Mouse (Mus musculus) liver, embryonic 16.5 days (tissue): ENCODE data around the gene Fmn2. TPM values are rescaled to one million over a fixed set of nuclear protein-coding genes. Genes with fewer than 3 reads are reported as not detected.

ENCODE experiments used
- ATAC-seq: fragments of 200-750 bp; cut with Nextera tagmentation; 2 replicates; pipeline ENCODE4 v1.8.0; 2017; ENCODE audit warnings: low read depth, mild to moderate bottlenecking, moderate number of reproducible peaks, moderate library complexity
- H3K27ac ChIP-seq: fragments of 300-500 bp; sonication (generic); 2 replicates; pipeline ENCODE4 v1.5.1; 2014; ENCODE audit warnings: mild to moderate bottlenecking, low read length
- H3K27me3 ChIP-seq: fragments of 300-500 bp; sonication (generic); 2 replicates; pipeline ENCODE4 v1.6.1; 2014; ENCODE audit warnings: low read depth, low read length, mixed read lengths; ENCODE audit not compliant: control insufficient read depth, insufficient read depth
- H3K36me3 ChIP-seq: fragments of 300-500 bp; sonication (generic); 2 replicates; pipeline ENCODE4 v1.6.1; 2014; ENCODE audit warnings: mild to moderate bottlenecking; ENCODE audit not compliant: control insufficient read depth, insufficient read depth
- H3K4me1 ChIP-seq: fragments of 300-500 bp; sonication (generic); 2 replicates; pipeline ENCODE4 v1.6.1; 2014; ENCODE audit warnings: low read depth, low read length, mixed read lengths; ENCODE audit not compliant: control insufficient read depth
- H3K4me2 ChIP-seq: fragments of 300-500 bp; sonication (generic); 2 replicates; pipeline ENCODE4 v1.6.1; 2014; ENCODE audit warnings: low read depth, low read length, mixed read lengths
- H3K4me3 ChIP-seq: fragments of 300-500 bp; sonication (generic); 2 replicates; pipeline ENCODE4 v1.5.1; 2014; ENCODE audit warnings: low read depth, mild to moderate bottlenecking, low read length
- H3K9ac ChIP-seq: fragments of 300-500 bp; sonication (generic); 2 replicates; pipeline ENCODE4 v1.6.1; 2014; ENCODE audit warnings: low read depth, low read length
- H3K9me3 ChIP-seq: fragments of 300-500 bp; sonication (generic); replicated peaks from 2 replicates; pipeline ENCODE4 v1.6.1; 2016; ENCODE audit warnings: low read length; ENCODE audit not compliant: control insufficient read depth
- WGBS: fragments of 180-500 bp; shearing (Covaris S2); extraction: QIAGEN DNeasy Blood & Tissue Kit; methylation state at CpG from one replicate; pipeline ENCODE4 v1.1.7; 2014; ENCODE audit not compliant: insufficient replicate concordance; 5-methylcytosine and 5-hydroxymethylcytosine counted together
- polyA plus RNA-seq: library from polyadenylated mRNA; unstranded; fragments of >200 nt; fragmentation: Nextera tagmentation; extraction: Ambion mirVana; gene quantifications from 2 replicates; pipeline ENCODE4 v1.2.1, GENCODE M21; 2015

The Fmn2 gene
- polyA plus RNA-seq, 1 experiment from 2014 or later, result 0.04 TPM

DNA sequence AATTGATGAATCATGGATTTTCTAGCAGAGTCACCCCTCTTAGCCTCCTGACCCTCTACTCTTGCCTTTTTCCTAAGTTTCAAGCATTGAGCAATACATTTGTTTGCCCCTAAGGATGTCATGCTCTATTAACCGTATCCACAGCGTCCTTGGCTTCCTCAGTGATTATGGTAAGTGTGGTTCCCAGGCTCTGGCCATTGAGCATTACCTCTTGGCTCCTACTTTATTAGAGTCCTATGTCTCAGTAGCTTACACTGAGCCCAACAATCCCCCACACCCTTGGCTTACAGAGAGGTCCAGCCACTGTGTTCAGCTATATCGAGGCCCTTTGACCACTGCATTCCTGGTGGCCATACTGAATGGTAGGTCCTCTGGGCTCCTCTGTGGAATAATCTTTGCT is 265.2 kb downstream of the Fmn2 start:
- no peak for ATAC-seq
- no peak overlapping the region for H3K4me3 ChIP-seq
- H3K4me1 ChIP-seq, result no peaks in the 10 kb centered on the region
- no peak overlapping the region for H3K27ac ChIP-seq
- 65% methylated on average over 3 of the region's 3 CpGs for WGBS
- H3K36me3 ChIP-seq, result no peaks in the 10 kb centered on the region
- H3K9me3 ChIP-seq, result no peaks in the 10 kb centered on the region
- no peaks in the 10 kb centered on the region for H3K27me3 ChIP-seq
- H3K9ac ChIP-seq, result no peak overlapping the region
- no peak overlapping the region for H3K4me2 ChIP-seq

DNA sequence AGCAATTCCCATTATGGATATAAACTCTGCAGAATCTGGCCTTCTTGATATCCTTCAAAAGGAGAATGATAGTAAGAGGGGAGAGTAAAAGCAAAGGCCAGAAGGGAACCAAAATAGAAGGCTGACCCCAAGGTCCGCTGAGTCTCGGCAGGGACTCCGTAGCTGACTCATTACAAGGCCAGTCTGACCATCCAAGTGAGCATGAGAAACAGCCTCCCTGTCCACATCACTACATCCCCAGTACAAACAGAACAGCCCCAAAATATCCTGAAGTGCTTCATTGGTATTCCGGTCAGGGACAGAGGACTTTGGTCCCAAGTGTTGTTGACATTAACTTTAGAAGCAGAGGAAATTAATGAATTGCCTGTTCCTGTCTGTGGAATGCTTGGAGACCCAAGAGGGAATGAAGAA is 270.3 kb downstream of the Fmn2 start:
- no peak for ATAC-seq
- Histone ChIP-seq H3K27ac (no peak overlapping the region), H3K27me3 (no peaks in the 10 kb centered on the region), H3K4me2 (no peak overlapping the region), H3K4me1 (no peaks in the 10 kb centered on the region), H3K4me3 (no peak overlapping the region), H3K9me3 (no peaks in the 10 kb centered on the region), H3K36me3 (no peaks in the 10 kb centered on the region), H3K9ac (no peak overlapping the region)
- WGBS, result 55% methylated on average over 4 of the region's 4 CpGs

DNA sequence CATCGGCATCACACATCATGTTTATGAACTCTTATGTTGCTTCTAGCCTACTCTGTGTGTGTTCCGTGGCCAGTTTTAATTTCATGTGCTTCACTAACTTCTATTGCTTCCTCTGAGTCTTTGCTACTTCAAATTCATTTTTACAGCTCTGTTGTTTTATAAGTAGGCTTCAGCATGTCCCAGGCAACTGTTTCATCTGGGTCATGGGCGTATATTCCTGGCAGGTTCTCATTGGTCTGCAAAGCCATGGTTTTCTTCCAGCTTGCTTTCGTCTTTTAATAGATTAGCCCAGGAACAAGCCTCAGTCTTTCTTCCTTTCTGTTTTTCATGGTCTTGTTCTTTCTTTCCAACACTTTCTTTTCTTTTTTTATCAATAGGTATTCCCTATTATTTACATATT is 279.4 kb downstream of the Fmn2 start:
- no peak for ATAC-seq
- no peaks in the 10 kb centered on the region for H3K9me3 ChIP-seq
- H3K4me3 ChIP-seq, result no peak overlapping the region
- H3K36me3 ChIP-seq, result no peaks in the 10 kb centered on the region
- 66% methylated on average over 4 of the region's 4 CpGs for WGBS
- no peaks in the 10 kb centered on the region for H3K27me3 ChIP-seq
- H3K9ac ChIP-seq, result no peak overlapping the region
- H3K4me1 ChIP-seq, result no peaks in the 10 kb centered on the region
- H3K27ac ChIP-seq, result no peak overlapping the region
- H3K4me2 ChIP-seq, result no peak overlapping the region

DNA sequence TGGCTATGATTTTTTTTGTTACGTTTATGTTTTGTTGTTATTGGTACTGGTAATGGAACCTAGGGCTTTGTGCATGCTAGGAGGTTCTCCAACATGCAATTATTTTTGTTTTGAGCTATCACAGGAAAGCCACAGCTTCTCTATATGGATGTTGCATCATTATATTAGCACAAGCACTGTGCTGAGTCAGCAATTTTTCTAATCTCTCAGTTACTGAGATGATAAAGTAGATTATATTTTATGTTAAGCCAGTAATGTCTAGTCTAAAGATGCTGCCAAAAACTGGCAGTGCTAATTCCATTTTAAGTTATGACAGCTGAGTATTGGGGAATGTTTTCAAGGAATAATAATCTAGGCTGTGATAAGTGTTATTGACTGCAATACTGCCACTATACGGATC is 287.0 kb downstream of the Fmn2 start:
- WGBS, result 75% methylated on average over 2 of the region's 2 CpGs
- Histone ChIP-seq H3K9me3 (no peaks in the 10 kb centered on the region), H3K36me3 (no peaks in the 10 kb centered on the region), H3K4me3 (no peak overlapping the region), H3K4me1 (no peaks in the 10 kb centered on the region), H3K27me3 (no peaks in the 10 kb centered on the region), H3K4me2 (no peak overlapping the region), H3K27ac (no peak overlapping the region), H3K9ac (no peak overlapping the region)
- no peak for ATAC-seq

DNA sequence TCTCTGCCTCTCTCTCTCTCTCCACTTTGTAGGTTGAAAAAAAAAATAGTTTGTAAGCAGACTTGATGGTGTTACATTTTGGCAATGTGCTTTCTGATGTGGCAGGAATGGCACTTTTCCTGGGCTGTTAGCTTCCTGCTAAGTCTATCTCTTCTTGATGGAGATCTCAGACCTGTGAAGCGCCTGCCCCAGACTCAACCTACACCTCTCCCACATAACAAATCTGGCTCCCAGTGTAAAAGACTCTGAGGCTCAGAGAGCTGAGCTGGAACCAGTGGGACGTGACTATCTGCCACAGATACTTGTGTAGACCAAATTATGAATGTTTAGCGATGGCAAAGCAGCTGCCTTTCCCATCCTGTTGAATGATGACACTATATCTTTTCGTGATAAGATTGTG is 310.2 kb downstream of the Fmn2 start:
- no peak overlapping the region for H3K9ac ChIP-seq
- no peaks in the 10 kb centered on the region for H3K27me3 ChIP-seq
- no peak overlapping the region for H3K27ac ChIP-seq
- H3K9me3 ChIP-seq, result no peaks in the 10 kb centered on the region
- 49% methylated on average over 4 of the region's 4 CpGs for WGBS
- no peaks in the 10 kb centered on the region for H3K4me1 ChIP-seq
- no peak for ATAC-seq
- H3K4me2 ChIP-seq, result no peak overlapping the region
- H3K4me3 ChIP-seq, result no peak overlapping the region
- H3K36me3 ChIP-seq, result no peaks in the 10 kb centered on the region

DNA sequence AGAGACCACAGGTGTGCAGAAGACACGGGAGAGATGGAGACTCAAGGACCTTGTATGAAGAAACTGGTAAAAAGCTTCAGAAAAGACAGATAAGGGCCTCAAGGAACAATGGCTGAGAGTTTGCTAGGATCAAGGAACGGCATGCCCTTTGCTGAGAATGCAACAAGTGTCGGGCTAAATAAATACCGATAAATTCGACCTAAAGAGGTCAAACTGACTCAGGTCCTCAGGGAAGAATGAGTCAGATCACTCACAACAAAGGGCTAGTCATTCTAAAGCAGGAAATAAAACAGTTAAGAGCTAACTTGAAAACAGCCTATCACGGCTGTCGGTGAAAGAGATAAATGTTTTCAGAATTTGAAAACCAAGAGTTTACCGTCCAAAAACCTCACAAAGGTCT is 324.9 kb downstream of the Fmn2 start:
- Histone ChIP-seq H3K36me3 (no peaks in the 10 kb centered on the region), H3K4me3 (no peak overlapping the region), H3K4me1 (no peaks in the 10 kb centered on the region), H3K27me3 (no peaks in the 10 kb centered on the region), H3K9me3 (no peaks in the 10 kb centered on the region), H3K4me2 (no peak overlapping the region), H3K9ac (no peak overlapping the region), H3K27ac (no peak overlapping the region)
- ATAC-seq, result no peak
- WGBS, result 29% methylated on average over 8 of the region's 8 CpGs

DNA sequence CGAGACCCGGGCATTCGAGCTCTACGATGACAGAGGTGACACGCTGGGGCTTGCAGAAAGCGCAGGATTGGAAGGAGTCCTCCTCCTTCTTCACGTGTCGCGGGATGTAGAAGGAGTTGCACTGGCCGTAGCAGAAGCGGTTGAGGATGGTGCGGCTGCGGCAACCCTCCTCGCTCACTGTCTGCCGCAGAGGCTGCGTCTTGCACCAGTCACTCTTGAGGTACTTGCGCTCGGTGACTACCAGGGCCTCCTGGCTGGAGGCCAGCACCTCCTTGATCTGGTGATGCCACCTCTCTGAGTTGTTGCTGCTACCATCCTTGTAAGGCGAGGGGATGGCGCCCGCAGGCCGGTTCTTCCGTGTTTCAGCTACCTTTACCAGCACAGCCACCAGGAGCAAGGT is 335.2 kb downstream of the Fmn2 start:
- Histone ChIP-seq H3K9ac (no peak overlapping the region), H3K27ac (no peak overlapping the region), H3K27me3 (no peaks in the 10 kb centered on the region), H3K4me2 (no peak overlapping the region), H3K4me1 (no peaks in the 10 kb centered on the region), H3K36me3 (no peaks in the 10 kb centered on the region), H3K9me3 (no peaks in the 10 kb centered on the region), H3K4me3 (no peak overlapping the region)
- no peak for ATAC-seq
- 77% methylated on average over 23 of the region's 23 CpGs for WGBS

DNA sequence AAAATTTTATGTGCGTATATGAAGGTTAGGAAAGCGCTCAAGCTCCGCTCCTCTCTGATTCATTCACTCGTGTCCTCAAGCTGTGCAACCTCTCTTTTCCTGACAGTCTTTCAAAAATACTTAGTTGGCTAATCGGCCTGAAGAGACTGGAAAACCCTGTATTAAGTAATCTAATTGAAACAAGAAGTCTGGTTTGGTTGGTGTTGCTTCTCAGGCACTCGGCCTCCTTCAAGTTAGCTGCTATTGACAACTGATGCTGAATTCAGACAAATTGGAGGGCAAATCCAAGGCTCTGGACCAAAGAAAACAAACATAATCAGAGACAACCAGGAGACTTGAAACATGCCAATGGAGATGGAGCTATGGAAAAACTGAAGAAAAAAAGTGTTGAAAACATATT is 343.2 kb downstream of the Fmn2 start:
- Histone ChIP-seq H3K4me1 (no peaks in the 10 kb centered on the region), H3K4me3 (no peak overlapping the region), H3K27me3 (no peaks in the 10 kb centered on the region), H3K9ac (no peak overlapping the region), H3K9me3 (no peaks in the 10 kb centered on the region), H3K4me2 (no peak overlapping the region), H3K36me3 (no peaks in the 10 kb centered on the region), H3K27ac (no peak overlapping the region)
- 70% methylated on average over 6 of the region's 6 CpGs for WGBS
- no peak for ATAC-seq

DNA sequence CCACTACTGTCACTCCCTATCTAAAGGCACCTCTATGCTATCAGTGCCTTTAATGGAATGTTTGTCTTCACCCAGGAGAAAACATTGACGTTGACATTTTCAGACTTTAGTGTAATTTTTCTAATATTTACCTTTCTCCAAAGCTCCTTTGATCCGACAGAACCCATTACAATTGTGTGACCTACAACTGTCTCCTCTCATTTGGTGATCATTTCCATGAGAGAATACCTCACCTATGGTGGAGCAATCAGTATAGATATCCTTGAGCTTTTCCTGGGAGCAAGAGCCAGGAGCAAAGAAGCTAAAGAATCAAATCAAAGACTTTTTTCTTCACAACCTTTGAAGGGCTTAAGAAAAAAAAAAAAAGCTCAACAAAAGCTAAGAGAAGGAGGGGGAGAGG is 354.6 kb downstream of the Fmn2 start:
- Histone ChIP-seq H3K9ac (no peak overlapping the region), H3K36me3 (no peaks in the 10 kb centered on the region), H3K4me2 (no peak overlapping the region), H3K4me1 (no peaks in the 10 kb centered on the region), H3K9me3 (no peaks in the 10 kb centered on the region), H3K4me3 (no peak overlapping the region), H3K27me3 (no peaks in the 10 kb centered on the region), H3K27ac (no peak overlapping the region)
- no peak for ATAC-seq
- 39% methylated on average over 2 of the region's 2 CpGs for WGBS
